Mouse (Mus musculus) heart, adult 2 months (tissue): ENCODE data around the gene Parvb. TPM values are rescaled to one million over a fixed set of nuclear protein-coding genes. Genes with fewer than 3 reads are reported as not detected.

Source experiments
- DNase-seq, 2 experiments: peaks; one replicate each; pipeline ENCODE4 v3.0.0; 2021
- H3K27ac ChIP-seq: fragments of 200-600 bp; 2 replicates; pipeline ENCODE4 v1.8.1; 2022
- H3K27me3 ChIP-seq: fragments of 200-500 bp; 2 replicates; pipeline ENCODE4 v1.6.1; 2012; ENCODE audit warnings: mild to moderate bottlenecking, low read length, inconsistent platforms, mixed read lengths; ENCODE audit not compliant: control insufficient read depth, insufficient read depth
- H3K36me3 ChIP-seq: fragments of 200-500 bp; 2 replicates; pipeline ENCODE4 v1.6.1; 2012; ENCODE audit warnings: low read length, inconsistent platforms; ENCODE audit not compliant: control insufficient read depth, insufficient read depth
- H3K4me1 ChIP-seq: fragments of 200-500 bp; 2 replicates; pipeline ENCODE4 v1.6.1; 2011; ENCODE audit warnings: low read length; ENCODE audit not compliant: control insufficient read depth, insufficient read depth
- H3K4me3 ChIP-seq: fragments of 200-600 bp; 2 replicates; pipeline ENCODE4 v1.8.1; 2022
- H3K79me2 ChIP-seq: fragments of 200-500 bp; replicated peaks from 2 replicates; pipeline ENCODE4 v1.6.1; 2012; ENCODE audit warnings: mild to moderate bottlenecking, inconsistent platforms, low read length, moderate library complexity, mixed read lengths; ENCODE audit not compliant: control insufficient read depth, insufficient read depth
- H3K9ac ChIP-seq: fragments of 200-500 bp; 2 replicates; pipeline ENCODE4 v1.6.1; 2012; ENCODE audit warnings: low read depth, mild to moderate bottlenecking, control low read depth, inconsistent platforms, low read length, mixed read lengths
- CTCF ChIP-seq: fragments of 200-600 bp; IDR thresholded peaks from 2 replicates; pipeline ENCODE4 v1.8.1; 2022; ENCODE audit warnings: antibody characterized with exemption, mild to moderate bottlenecking, moderate library complexity
- EP300 ChIP-seq: fragments of 200-500 bp; IDR thresholded peaks from 2 replicates; pipeline ENCODE4 v1.6.1; 2011; ENCODE audit warnings: low read depth, low read length, control low read depth; ENCODE audit not compliant: insufficient read depth
- POLR2A ChIP-seq: fragments of 200-500 bp; IDR thresholded peaks from 2 replicates; pipeline ENCODE4 v1.6.1; 2011; ENCODE audit warnings: mild to moderate bottlenecking, low read depth, low read length, control low read depth; ENCODE audit not compliant: insufficient read depth
- WGBS: fragments of 180-500 bp; shearing (Covaris S2); methylation state at CpG from one replicate; pipeline ENCODE4 v1.1.7; 2018; 5-methylcytosine and 5-hydroxymethylcytosine counted together
- intact Hi-C: fragments of 180-260 bp; cut with DNase I; formaldehyde crosslinking; loops from one replicate; pipeline ENCODE4 v1.15.1; 2025
- polyA plus RNA-seq: library from polyadenylated mRNA; depleted of rRNA; stranded (reverse); fragments of >200 nt; gene quantifications from 2 replicates; pipeline ENCODE4 v1.2.3, GENCODE M21; 2012
- total RNA-seq, 2 experiments: library from RNA; stranded (reverse); gene quantifications; 2 replicates each; pipeline ENCODE4 v1.2.3; 2021

Parvb gene
- total and polyA plus RNA-seq, 3 experiments = 58.5 to 116 (median 99.4) TPM

DNA sequence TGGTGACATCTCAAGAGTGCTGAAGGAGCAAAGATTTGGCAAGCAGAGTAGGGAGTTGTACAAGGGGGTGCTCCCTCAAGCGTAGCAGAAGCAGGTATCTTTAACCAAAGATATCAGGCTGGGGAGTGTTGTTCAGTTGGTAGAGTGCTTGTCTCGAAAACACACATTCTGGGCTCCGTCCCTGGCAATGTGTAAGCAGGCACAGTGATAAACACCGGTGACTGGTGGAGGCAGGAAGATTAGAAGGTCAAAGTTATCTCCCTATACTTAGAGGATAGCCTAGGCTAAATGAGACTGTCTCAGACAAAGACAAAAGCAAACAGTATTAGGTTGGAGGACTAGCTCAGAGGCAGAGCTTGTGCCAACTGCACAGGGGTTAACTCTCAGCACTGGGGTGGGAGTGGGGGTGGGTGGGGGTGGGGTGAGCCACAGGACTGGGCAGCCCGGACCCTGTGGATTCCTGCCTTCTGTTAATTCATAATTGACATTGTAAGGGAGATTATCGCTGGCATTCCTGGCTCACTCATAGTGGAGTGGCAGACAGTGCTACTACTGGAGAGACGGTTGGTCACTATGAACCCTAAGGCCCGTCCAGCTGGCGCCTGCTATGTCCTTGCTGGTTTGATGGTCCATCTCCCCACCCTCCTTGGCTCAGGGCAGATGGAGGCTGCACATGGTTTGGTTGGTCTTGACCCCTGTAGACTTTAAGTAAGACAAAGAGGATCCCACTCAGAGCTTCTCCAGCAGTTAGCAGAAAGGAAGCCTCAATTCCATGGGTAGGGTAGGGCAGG is 79.6 kb downstream of the Parvb start:
- Histone ChIP-seq H3K27ac (no peak overlapping the region), H3K4me1 (peaks cover 2% of the 10 kb centered on the region; the same call in 1 of the 2 replicates), H3K4me3 (no peak overlapping the region), H3K79me2 (no peaks in the 10 kb centered on the region), H3K9ac (no peak overlapping the region), H3K27me3 (no peaks in the 10 kb centered on the region), H3K36me3 (no peaks in the 10 kb centered on the region)
- intact Hi-C loops = no loop called here
- DNase-seq = no peak
- TF ChIP-seq POLR2A (no peak), CTCF (no peak), EP300 (no peak)
- WGBS = 53% methylated on average over 9 of the region's 9 CpGs

DNA sequence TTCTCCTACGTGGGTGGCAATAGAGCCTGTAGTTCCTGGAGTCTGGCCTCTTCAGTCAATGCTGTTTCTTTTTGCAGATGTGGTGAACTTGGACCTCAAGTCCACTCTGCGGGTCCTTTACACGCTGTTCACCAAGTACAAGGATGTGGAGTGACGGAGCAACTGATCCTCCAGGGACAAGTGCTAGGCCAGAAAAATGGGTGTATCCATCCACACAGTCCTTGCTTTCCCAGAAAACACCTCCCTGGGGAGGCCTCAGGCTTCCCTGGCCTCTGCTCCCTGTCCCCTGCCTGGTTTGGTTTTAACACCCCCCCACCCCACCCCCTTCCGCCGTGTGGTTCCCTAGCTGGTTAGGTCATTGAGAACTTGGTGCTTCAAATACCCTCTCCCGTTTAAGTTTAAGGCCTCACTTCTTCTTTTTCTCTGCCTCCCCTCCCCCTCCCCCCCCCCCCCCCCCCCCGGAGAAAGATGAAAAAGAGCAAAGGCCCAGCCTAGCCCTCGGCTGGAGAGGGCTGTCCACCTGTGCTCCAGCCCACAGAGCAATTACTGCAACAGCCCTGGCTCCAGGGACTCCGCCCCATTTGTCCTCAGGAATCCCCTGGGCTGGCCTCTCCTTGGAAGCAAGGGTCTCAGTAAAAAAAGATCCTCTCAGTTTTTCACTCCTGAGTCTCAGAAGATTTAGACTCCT is 81.2 kb downstream of the Parvb start:
- 62% methylated on average over 9 of the region's 10 CpGs for WGBS
- peaks cover 2% of the 10 kb centered on the region; the same call in 1 of the 2 replicates for H3K4me1 ChIP-seq
- H3K4me3 ChIP-seq = no peak overlapping the region
- H3K27ac ChIP-seq = no peak overlapping the region
- H3K9ac ChIP-seq = no peak overlapping the region
- peak in 1 of 2 experiments; percentile 48 for DNase-seq
- intact Hi-C loops = no loop called here
- H3K79me2 ChIP-seq = no peaks in the 10 kb centered on the region
- H3K27me3 ChIP-seq = no peaks in the 10 kb centered on the region
- no peaks in the 10 kb centered on the region for H3K36me3 ChIP-seq
- no peak for TF ChIP-seq CTCF
- TF ChIP-seq POLR2A = no peak
- no peak for TF ChIP-seq EP300

DNA sequence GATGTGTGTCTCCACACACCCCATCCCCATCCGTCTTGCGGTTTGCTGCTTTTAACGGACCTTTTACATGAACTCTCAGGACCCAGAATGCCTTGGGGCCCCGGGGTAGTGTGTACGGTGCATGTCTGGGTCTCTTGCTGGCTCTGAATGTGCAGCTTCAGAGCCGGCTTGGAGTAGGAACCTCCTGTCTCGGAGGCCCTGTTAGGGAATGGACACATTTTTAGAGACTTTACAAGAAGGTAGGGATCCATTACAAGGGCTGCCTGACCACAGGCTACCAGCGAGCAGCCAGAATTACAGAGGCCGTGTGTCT is 81.7 kb downstream of the Parvb start:
- Histone ChIP-seq H3K4me1 (peaks cover 2% of the 10 kb centered on the region; the same call in 1 of the 2 replicates), H3K9ac (no peak overlapping the region), H3K79me2 (no peaks in the 10 kb centered on the region), H3K27ac (no peak overlapping the region), H3K4me3 (no peak overlapping the region), H3K36me3 (no peaks in the 10 kb centered on the region), H3K27me3 (no peaks in the 10 kb centered on the region)
- DNase-seq = peak in 1 of 2 experiments; percentile 39
- no peak for TF ChIP-seq EP300
- TF ChIP-seq POLR2A = no peak
- TF ChIP-seq CTCF = no peak
- 67% methylated on average over 9 of the region's 9 CpGs for WGBS
- intact Hi-C loops = no loop called here

DNA sequence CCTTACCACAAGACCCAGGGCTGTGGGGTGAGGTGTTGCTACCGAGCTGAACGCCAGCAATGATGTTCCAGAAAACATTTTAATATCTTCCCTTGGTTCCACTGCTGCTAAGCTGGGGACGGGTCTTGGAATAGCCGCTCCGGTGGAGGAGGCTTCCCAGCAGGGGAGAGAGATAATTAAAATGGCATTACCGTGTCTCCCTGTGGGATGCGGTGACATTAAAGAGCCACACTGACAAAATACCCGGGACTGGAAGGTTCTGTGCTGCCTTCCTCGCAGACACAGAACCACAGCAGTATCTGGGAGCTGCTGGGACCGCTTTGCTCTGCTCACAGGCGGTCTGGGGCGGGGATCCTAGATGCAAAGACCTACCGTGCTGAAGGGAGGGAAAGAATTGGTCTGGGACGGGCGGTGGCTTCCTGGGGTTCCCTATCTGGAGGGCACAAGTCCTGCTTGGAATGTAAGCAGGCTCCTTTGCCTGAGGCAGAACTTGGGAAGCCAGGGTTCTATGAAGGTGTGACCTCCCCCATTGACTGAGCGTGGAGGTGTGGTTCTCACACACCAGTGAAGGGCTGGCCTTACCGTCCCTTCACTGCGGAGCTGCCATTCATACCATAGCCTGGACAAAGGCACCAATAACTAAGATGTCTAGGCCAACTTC is 82.7 kb downstream of the Parvb start:
- WGBS = 76% methylated on average over 18 of the region's 18 CpGs
- Histone ChIP-seq H3K27me3 (no peaks in the 10 kb centered on the region), H3K4me1 (peaks cover 2% of the 10 kb centered on the region; the same call in 1 of the 2 replicates), H3K4me3 (no peak overlapping the region), H3K9ac (no peak overlapping the region), H3K36me3 (no peaks in the 10 kb centered on the region), H3K79me2 (no peaks in the 10 kb centered on the region), H3K27ac (no peak overlapping the region)
- TF ChIP-seq CTCF = no peak
- intact Hi-C loops = no loop called here
- no peak for DNase-seq

DNA sequence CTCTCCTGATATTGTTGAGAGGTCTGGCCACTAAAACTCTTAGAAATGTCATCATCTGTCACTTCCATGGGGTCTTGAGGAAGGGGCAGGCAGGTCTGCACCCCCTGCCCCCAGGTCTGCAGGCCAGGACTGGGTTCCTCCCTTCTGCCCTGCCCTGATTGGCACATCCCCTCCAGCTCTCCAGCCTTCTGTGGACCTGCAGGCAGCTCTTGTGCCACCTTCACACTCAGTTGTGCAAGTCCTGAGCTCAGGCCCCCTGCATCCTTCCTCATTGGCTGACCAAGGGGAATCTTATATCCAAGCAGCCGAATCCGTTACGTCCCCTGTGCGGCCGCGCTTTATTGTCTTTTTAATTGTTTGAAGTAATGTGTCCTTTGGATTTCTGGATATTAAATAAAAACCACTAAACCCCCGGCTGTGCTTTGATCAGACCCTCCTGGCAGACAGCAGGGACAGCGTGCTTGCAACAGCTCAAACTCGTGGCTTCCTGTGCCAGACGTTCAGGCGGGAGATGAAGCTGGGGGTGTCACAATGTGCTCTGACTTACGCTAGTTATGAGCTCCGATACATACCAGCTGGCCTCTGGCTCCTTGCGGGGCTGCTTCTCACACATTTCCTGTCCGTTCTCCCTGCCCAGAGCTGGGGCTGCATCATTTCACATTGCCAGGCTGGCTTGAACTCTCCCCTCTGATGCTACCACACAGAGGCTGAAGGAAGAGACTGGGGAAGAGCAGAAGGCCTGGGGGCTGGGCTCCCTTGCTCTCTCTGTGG is 83.6 kb downstream of the Parvb start:
- Histone ChIP-seq H3K9ac (no peak overlapping the region), H3K79me2 (no peaks in the 10 kb centered on the region), H3K27me3 (no peaks in the 10 kb centered on the region), H3K4me3 (no peak overlapping the region), H3K4me1 (peaks cover under 1% of the 10 kb centered on the region; the same call in 1 of the 2 replicates), H3K27ac (no peak overlapping the region), H3K36me3 (no peaks in the 10 kb centered on the region)
- TF ChIP-seq POLR2A (no peak), EP300 (no peak), CTCF (no peak)
- peak in 1 of 2 experiments; percentile 15 for DNase-seq
- intact Hi-C loops = no loop called here
- WGBS = 69% methylated on average over 15 of the region's 15 CpGs
